Mouse (Mus musculus): Measurements from ENCODE around the gene Gpr182.

GRCm38 (mm10) chr10:127750136-127750777, 1.3 kb downstream of the Gpr182 start:
- TF ChIP-seq GATA1 (IDR thresholded peaks at IDR 0.05; ENCODE audit: borderline replicate concordance, low read length) (no peak), FLI1 (IDR thresholded peaks at IDR 0.05; ENCODE audit: low read length) (no peak)
